Mouse (Mus musculus) urinary bladder, postnatal 14 days (tissue): ENCODE measurements around the gene Pacs2.

Experiments
- DNase-seq: peaks from one replicate; pipeline ENCODE4 v3.0.0; 2021; ENCODE audit warnings: low spot score

Gene Pacs2

DNA sequence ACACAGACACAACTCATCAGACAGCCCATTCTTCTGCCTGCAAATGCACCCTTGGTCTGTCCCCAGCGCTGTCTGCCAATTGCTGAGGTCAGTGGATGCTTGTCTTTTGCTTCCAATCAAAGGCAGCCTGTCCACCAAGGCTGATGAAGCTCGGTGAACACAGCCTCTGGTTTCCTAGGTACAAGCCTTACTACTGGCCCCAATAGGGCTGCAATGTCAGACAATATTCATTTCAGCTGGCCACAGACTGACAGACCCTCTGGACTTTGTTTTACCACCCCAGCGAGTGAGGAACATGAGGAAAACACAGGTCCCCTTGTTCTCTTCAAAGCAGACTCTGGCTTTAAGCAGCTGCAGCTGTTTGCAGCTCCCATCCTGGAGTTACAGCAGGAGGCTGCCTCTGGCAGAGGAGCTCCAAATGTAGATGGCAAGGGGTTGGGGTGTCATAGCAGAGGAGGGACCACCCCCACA lies 1.3 kb upstream of the Pacs2 start:
- peak; percentile 32 for DNase-seq

GRCm38 (mm10) chr12:113014561-113015556 lies 551 bp downstream of the Pacs2 start:
- DNase-seq: peak; percentile 20

GRCm38 (mm10) chr12:113015956-113016355 lies 1.6 kb downstream of the Pacs2 start:
- DNase-seq: no peak

DNA sequence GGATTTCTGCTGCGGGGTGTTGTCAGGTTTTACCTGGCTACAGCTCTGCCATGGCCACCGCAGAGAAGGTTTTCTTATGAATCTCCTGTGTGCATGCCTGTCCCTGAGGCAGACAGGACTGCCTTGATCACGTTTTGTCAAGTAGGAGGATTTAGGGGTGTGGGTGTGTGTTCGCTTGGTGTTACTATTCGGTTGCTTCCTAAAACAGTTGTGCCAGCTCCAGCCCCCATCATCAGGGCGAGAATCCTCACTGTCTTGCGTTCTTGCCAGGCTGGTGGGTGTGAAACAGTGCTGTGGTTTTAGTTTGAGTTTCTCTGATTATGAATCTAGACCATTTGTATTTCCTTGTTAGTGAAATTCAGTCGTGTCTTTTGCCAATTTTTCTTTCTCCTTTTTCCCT lies 2.7 kb downstream of the Pacs2 start:
- no peak for DNase-seq

- DNase-seq: no peak
Observed at GRCm38 (mm10) chr12:113017429-113017984, 3.2 kb downstream of the Pacs2 start.

- no peak for DNase-seq
Observed at GRCm38 (mm10) chr12:113018763-113019162, 4.5 kb downstream of the Pacs2 start.

DNA sequence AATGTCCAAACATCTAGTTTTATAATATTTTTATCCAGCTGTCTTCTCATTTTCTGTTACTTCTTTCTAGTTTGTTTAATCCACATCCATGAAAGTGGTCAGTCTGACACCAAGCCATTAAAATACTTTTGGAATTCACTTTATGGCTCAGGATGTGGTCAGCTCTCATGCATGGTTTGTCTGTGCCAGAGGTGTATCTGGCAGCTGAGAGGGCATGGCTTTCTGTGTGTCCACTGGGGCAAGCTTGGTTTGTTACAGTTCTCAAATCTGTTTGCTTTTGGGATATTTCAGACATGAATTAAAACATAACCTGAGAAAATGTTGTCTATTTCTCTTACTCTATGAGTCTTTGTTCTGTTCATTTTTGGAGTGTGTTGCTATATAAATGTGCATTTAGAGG lies 7.2 kb downstream of the Pacs2 start:
- DNase-seq: no peak

DNA sequence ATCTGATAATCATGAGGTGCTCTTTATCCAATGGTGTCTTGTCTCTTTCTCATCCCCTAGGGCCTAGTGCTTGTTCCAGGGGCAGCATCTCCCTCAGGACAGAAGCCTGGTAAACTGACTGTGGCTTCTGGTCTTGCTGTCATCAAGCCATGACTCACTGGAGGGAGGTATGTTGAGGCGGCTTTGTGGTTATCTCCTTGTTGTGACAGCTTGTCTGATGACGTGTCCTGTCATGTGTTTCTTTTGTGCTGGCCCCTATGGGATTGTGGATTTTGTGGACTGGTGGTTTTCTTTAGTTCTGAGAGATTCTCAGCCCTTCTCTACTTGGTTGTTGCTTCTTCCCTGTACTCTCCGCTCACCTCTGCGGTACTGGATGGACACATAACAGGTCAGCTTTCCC lies 8.8 kb downstream of the Pacs2 start:
- DNase-seq: no peak

DNA sequence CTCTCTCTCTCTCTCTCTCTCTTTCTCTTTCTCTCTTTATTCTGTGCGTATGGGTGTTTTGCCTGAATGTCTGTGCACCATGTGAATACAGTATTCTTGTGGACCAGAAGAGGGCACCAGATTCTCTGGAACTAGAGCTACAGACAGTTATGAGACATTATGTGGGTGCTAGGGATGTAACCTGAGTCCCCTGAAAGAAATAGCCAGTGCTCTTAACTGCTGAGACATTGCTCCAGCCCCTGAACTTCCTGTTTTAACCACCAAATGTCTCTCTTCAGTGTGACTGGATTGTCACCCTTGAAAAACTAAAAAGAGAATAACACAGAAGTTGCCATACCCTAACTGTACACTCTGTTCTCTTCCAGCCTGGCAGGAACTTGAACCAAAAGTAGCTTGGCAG lies 12.2 kb downstream of the Pacs2 start:
- DNase-seq: no peak

GRCm38 (mm10) chr12:113027495-113027894 lies 13.2 kb downstream of the Pacs2 start:
- DNase-seq: no peak

DNA sequence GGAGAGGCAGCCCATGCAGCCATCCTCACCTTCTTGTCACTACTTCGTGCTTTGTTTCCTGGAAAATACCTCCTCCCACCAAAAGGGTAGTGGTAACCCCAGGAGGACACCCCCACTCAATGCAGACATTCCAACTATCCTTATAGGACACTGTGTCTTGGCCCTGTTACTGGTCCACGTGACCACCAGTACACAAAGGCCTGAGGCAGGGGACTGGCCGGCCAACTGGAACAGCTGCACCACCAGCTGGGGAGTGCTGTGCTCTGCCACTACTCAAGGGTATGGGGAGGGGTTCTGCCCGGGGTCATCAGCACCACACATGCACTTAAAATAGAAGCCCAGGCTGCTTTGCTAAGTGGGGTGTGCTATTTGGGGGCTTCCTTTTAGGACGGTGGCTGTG lies 13.8 kb downstream of the Pacs2 start:
- DNase-seq: no peak

- no peak for DNase-seq
Observed at GRCm38 (mm10) chr12:113028898-113029297, 14.6 kb downstream of the Pacs2 start.

- no peak for DNase-seq
Observed at GRCm38 (mm10) chr12:113030046-113030445, 15.7 kb downstream of the Pacs2 start.

DNA sequence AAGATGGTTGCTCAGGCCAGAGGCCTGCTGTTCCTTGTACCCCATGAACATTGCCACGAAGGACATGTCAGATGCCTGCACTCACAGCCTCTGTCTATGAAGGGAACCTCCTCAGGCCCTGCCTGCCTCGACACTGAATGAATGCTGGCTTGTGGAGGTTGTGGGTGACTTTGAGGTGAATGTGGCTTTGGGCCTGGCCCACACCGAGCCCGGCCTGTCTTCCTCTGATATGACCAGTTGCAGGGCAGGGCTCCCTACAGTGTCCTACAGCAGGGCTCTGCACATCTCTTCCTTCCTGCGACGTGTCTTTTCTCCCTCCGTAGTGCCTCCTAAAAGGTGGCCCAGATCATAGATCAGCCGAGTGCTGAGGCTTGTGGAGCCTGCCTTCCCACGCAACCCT lies 16.7 kb downstream of the Pacs2 start:
- no peak for DNase-seq

DNA sequence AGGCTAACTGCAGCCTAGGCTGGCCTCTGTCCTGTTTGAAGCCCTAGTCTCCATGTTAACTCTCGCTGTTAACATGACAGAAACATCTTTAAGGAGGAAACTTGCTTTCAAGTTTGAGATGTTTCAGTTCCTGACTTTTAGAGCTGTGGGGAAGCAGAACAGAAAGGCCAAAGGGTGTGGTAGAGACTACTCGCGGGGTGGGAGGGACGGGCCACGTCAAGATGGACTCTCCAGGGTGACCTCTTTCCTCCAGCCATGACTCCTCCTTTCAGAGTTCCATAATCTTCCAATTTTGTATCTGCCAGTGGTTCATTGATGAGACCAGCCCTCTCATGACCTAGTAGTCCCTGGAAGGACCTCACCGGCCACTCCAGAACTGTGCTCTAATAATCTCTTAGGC lies 17.1 kb downstream of the Pacs2 start:
- DNase-seq: no peak

DNA sequence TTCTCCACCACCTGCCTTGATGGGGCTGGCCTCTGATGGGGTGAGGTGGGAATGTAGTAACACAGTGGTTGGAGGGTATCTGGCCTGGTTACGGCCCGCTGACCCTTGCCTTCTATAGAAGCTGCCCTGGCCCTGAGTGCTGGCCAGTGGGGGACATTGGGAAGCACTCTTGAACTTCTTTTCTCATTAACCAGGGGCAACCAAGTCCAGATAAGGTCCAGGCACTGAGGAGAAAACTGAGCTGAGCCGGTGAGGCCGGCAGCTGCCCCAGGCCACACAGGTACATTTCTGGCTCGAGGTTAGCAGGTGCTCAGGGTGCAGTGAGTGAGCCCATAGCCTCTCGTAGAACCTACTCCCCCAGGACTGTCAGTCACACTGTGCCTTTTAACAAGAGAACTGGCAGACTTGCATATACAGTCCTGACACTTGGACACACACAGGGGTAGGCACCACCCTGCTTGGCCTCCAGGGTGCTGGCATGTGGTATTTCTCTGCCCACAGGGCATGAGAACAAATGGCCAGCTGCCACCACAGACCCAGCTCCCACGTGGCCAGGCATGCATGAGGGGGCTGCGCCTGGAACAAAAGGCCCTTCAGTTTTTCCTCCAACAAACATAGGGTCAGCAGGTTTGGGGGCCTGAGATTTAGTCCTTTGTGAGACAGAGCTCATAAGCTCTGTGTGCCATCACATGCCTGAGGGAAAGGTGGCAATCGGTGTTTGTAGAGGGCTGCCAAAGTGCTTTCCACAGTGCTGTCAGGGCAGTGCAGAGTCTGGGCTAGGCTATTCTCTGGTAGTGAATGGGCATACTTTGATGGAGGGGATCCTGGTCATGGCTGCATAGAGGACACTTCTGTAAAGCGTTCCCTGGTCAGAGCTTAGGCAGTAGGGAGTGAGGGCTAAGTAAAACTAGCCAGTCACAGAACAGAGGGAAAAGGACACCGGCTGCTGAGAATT lies 18.3 kb downstream of the Pacs2 start:
- peak; percentile 26 for DNase-seq

- no peak for DNase-seq
Observed at GRCm38 (mm10) chr12:113035093-113035492, 20.8 kb downstream of the Pacs2 start.

DNA sequence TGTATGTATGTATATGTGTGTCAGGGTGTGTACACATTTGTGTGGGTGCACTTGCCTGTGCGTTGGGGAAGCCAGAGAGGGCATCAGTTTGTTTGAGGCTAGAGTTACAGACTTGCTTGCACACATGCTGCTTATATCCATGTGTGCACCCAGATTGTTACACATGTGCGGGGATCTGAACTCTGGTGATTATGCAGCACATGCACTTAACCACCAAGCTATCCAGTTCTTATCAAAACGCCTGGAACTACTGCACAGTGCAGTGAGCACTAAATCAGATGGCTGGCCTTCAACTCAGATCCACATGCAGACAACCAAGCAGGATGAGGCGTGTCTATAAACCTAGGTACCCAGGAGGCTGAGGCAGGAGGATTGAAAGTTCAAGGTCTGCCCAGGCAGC lies 22.7 kb downstream of the Pacs2 start:
- no peak for DNase-seq

GRCm38 (mm10) chr12:113038414-113038813 lies 24.1 kb downstream of the Pacs2 start:
- no peak for DNase-seq

GRCm38 (mm10) chr12:113041481-113042439 lies 27.5 kb downstream of the Pacs2 start:
- DNase-seq: no peak

DNA sequence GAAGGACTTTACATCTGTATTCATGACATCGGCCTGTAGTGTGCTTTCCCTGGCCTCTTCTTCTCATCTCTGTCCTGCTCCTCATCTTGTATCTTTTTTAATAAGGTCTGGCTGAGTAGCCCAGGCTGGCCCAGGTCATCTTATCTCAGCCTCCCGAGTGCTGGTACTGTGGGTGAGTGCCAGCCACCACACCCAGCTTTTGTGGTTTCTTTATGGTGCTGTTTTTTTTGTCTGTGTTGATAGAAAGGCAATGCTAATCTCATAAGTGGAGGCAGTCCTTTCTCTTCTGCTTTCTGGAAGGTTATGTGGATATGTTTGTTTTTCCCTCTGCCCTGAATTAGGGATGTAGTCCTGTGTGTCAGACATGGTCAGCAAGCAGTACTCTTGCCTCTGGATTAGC lies 28.2 kb downstream of the Pacs2 start:
- no peak for DNase-seq
